Mouse (Mus musculus) gastrocnemius, adult 2 months (tissue): ENCODE data around the gene Amdhd2. TPM values are rescaled to one million over a fixed set of nuclear protein-coding genes. Genes with fewer than 3 reads are reported as not detected.
"Not testable (repeated sequence)": the region's sequence is repeated elsewhere in the genome, so short reads cannot be mapped to it uniquely, and the experiment has no call there.

Experiments
- DNase-seq: peaks from one replicate; pipeline ENCODE4 v3.0.0; 2022
- H3K27ac ChIP-seq: fragments of 200-600 bp; 2 replicates; pipeline ENCODE4 v1.8.1; 2022; ENCODE audit warnings: mild to moderate bottlenecking
- H3K4me3 ChIP-seq: fragments of 200-600 bp; 2 replicates; pipeline ENCODE4 v1.8.1; 2022; ENCODE audit warnings: mild to moderate bottlenecking, moderate library complexity
- CTCF ChIP-seq: fragments of 200-600 bp; IDR thresholded peaks from 2 replicates; pipeline ENCODE4 v1.8.1; 2022; ENCODE audit warnings: antibody characterized with exemption, mild to moderate bottlenecking, moderate library complexity
- intact Hi-C: fragments of 180-260 bp; cut with DNase I; formaldehyde crosslinking; loops from one replicate; pipeline ENCODE4 v1.15.1; 2025
- total RNA-seq, 2 experiments: library from RNA; stranded (reverse); gene quantifications; 2 replicates each; pipeline ENCODE4 v1.2.3; 2021

The Amdhd2 gene
- total RNA-seq, 2 experiments from 2014 or later = 8.4 to 8.8 TPM

GRCm38 (mm10) chr17:24141425-24141920 lies 22.1 kb downstream of the Amdhd2 start:
- DNase-seq = peak; percentile 98
- intact Hi-C loops = loop anchor here (5.0 kb wide), 1 partner anchor 69 kb away; the partner anchor contains the start of gene Kctd5
- Histone ChIP-seq H3K27ac (peak overlapping the region; percentile 97), H3K4me3 (peak overlapping the region; percentile 99)
- TF ChIP-seq CTCF = no peak

GRCm38 (mm10) chr17:24140845-24141424 lies 22.6 kb downstream of the Amdhd2 start:
- intact Hi-C loops = loop anchor here (5.0 kb wide), 1 partner anchor 69 kb away; the partner anchor contains the start of gene Kctd5

GRCm38 (mm10) chr17:24139968-24140367 lies 23.6 kb downstream of the Amdhd2 start:
- TF ChIP-seq CTCF = no peak
- intact Hi-C loops = loop anchor here (5.0 kb wide), 1 partner anchor 68 kb away; the partner anchor contains the start of gene Kctd5
- no peak for DNase-seq
- peak overlapping the region; percentile 99 for H3K4me3 ChIP-seq
- peak overlapping the region; percentile 97; the same call in 1 of the 2 replicates for H3K27ac ChIP-seq

More at GRCm38 (mm10) chr17:24140845-24141424, 22.6 kb downstream of the Amdhd2 start:
- no peak for TF ChIP-seq CTCF
- Histone ChIP-seq H3K4me3 (peak overlapping the region; percentile 99), H3K27ac (peak overlapping the region; percentile 97)
- peak; percentile 31 for DNase-seq

GRCm38 (mm10) chr17:24139256-24139655 lies 24.3 kb downstream of the Amdhd2 start:
- no peak overlapping the region; the same call in 1 of the 2 replicates for H3K27ac ChIP-seq
- no peak overlapping the region for H3K4me3 ChIP-seq
- intact Hi-C loops = no loop called here
- DNase-seq = no peak
- no peak for TF ChIP-seq CTCF

GRCm38 (mm10) chr17:24137226-24137880 lies 26.2 kb downstream of the Amdhd2 start:
- H3K27ac ChIP-seq = peak overlapping the region; percentile 40; the same call in 1 of the 2 replicates
- intact Hi-C loops = no loop called here
- DNase-seq = no peak
- no peak for TF ChIP-seq CTCF
- no peak overlapping the region for H3K4me3 ChIP-seq

GRCm38 (mm10) chr17:24134062-24134461 lies 29.5 kb downstream of the Amdhd2 start:
- TF ChIP-seq CTCF = no peak
- DNase-seq = no peak
- intact Hi-C loops = no loop called here
- Histone ChIP-seq H3K4me3 (no peak overlapping the region), H3K27ac (peak overlapping the region; percentile 41)

GRCm38 (mm10) chr17:24132919-24133318 lies 30.6 kb downstream of the Amdhd2 start:
- H3K27ac ChIP-seq, H3K4me3 ChIP-seq, DNase-seq, intact Hi-C loops: not testable (repeated sequence)
- peak; percentile 38 for TF ChIP-seq CTCF

GRCm38 (mm10) chr17:24131570-24131969 lies 32.0 kb downstream of the Amdhd2 start:
- no peak for DNase-seq
- intact Hi-C loops = no loop called here
- TF ChIP-seq CTCF = no peak
- H3K27ac ChIP-seq = no peak overlapping the region
- no peak overlapping the region for H3K4me3 ChIP-seq

GRCm38 (mm10) chr17:24129246-24129645 lies 34.3 kb downstream of the Amdhd2 start:
- H3K27ac ChIP-seq = peak overlapping the region; percentile 59
- H3K4me3 ChIP-seq, intact Hi-C loops, DNase-seq: not testable (repeated sequence)

GRCm38 (mm10) chr17:24127592-24127991 lies 36.0 kb downstream of the Amdhd2 start:
- Histone ChIP-seq H3K4me3 (no peak overlapping the region), H3K27ac (no peak overlapping the region)
- TF ChIP-seq CTCF = no peak
- no peak for DNase-seq
- intact Hi-C loops = no loop called here

- Histone ChIP-seq H3K27ac (no peak overlapping the region), H3K4me3 (no peak overlapping the region)
- no peak for DNase-seq
- no peak for TF ChIP-seq CTCF
- intact Hi-C loops = no loop called here
Measured at GRCm38 (mm10) chr17:24126801-24127200, 36.8 kb downstream of the Amdhd2 start.

- intact Hi-C loops = no loop called here
- Histone ChIP-seq H3K27ac (no peak overlapping the region), H3K4me3 (no peak overlapping the region)
- no peak for DNase-seq
- no peak for TF ChIP-seq CTCF
Measured at GRCm38 (mm10) chr17:24119446-24119845, 44.1 kb downstream of the Amdhd2 start.

- intact Hi-C loops = no loop called here
- no peak for DNase-seq
Measured at GRCm38 (mm10) chr17:24113031-24113430, 50.5 kb downstream of the Amdhd2 start.

More at GRCm38 (mm10) chr17:24113031-24113430, 50.5 kb downstream of the Amdhd2 start:
- H3K27ac ChIP-seq = no peak overlapping the region
- no peak overlapping the region for H3K4me3 ChIP-seq
- no peak for TF ChIP-seq CTCF
